Mouse (Mus musculus) heart, embryonic 13.5 days (tissue): ENCODE results near the gene Meltf. TPM values are rescaled to one million over a fixed set of nuclear protein-coding genes. Genes with fewer than 3 reads are reported as not detected.
"Not testable (repeated sequence)": the region's sequence is repeated elsewhere in the genome, so short reads cannot be mapped to it uniquely, and the experiment has no call there.

Source experiments
- ATAC-seq: fragments of 200-750 bp; cut with Nextera tagmentation; 2 replicates; pipeline ENCODE4 v1.8.0; 2017; ENCODE audit warnings: moderate TSS enrichment; ENCODE audit not compliant: insufficient number of reproducible peaks, low FRiP score, low TSS enrichment; ENCODE audit errors: extremely low read depth
- H3K27ac ChIP-seq: fragments of 300-500 bp; sonication (generic); replicated peaks from 2 replicates; pipeline ENCODE4 v1.5.1; 2015; ENCODE audit warnings: moderate library complexity, mild to moderate bottlenecking, inconsistent platforms
- H3K27me3 ChIP-seq: fragments of 300-500 bp; sonication (generic); replicated peaks from 2 replicates; pipeline ENCODE4 v1.6.1; 2015; ENCODE audit warnings: mild to moderate bottlenecking, inconsistent platforms
- H3K36me3 ChIP-seq: fragments of 300-500 bp; sonication (generic); 2 replicates; pipeline ENCODE4 v1.6.1; 2015; ENCODE audit warnings: mild to moderate bottlenecking, inconsistent platforms
- H3K4me1 ChIP-seq: fragments of 300-500 bp; sonication (generic); 2 replicates; pipeline ENCODE4 v1.6.1; 2015; ENCODE audit warnings: inconsistent platforms
- H3K4me2 ChIP-seq: fragments of 300-500 bp; sonication (generic); 2 replicates; pipeline ENCODE4 v1.6.1; 2015; ENCODE audit warnings: inconsistent platforms, mild to moderate bottlenecking, moderate library complexity
- H3K4me3 ChIP-seq: fragments of 300-500 bp; sonication (generic); 2 replicates; pipeline ENCODE4 v1.5.1; 2015; ENCODE audit warnings: moderate library complexity, mild to moderate bottlenecking, inconsistent platforms
- H3K9ac ChIP-seq: fragments of 300-500 bp; sonication (generic); 2 replicates; pipeline ENCODE4 v1.6.1; 2015; ENCODE audit warnings: inconsistent platforms, mild to moderate bottlenecking, moderate library complexity
- H3K9me3 ChIP-seq: fragments of 300-500 bp; sonication (generic); 2 replicates; pipeline ENCODE4 v1.6.1; 2016; ENCODE audit warnings: inconsistent platforms
- WGBS: fragments of 180-500 bp; shearing (Covaris S2); methylation state at CpG from one replicate; pipeline ENCODE4 v1.1.7; 2015; ENCODE audit warnings: mixed read lengths; 5-methylcytosine and 5-hydroxymethylcytosine counted together
- polyA plus RNA-seq: library from polyadenylated mRNA; unstranded; fragments of >200 nt; fragmentation: Nextera tagmentation; extraction: Ambion mirVana; gene quantifications from 2 replicates; pipeline ENCODE4 v1.2.1, GENCODE M21; 2015

Meltf gene
- polyA plus RNA-seq, 1 experiment from 2014 or later: 0.05 TPM

DNA sequence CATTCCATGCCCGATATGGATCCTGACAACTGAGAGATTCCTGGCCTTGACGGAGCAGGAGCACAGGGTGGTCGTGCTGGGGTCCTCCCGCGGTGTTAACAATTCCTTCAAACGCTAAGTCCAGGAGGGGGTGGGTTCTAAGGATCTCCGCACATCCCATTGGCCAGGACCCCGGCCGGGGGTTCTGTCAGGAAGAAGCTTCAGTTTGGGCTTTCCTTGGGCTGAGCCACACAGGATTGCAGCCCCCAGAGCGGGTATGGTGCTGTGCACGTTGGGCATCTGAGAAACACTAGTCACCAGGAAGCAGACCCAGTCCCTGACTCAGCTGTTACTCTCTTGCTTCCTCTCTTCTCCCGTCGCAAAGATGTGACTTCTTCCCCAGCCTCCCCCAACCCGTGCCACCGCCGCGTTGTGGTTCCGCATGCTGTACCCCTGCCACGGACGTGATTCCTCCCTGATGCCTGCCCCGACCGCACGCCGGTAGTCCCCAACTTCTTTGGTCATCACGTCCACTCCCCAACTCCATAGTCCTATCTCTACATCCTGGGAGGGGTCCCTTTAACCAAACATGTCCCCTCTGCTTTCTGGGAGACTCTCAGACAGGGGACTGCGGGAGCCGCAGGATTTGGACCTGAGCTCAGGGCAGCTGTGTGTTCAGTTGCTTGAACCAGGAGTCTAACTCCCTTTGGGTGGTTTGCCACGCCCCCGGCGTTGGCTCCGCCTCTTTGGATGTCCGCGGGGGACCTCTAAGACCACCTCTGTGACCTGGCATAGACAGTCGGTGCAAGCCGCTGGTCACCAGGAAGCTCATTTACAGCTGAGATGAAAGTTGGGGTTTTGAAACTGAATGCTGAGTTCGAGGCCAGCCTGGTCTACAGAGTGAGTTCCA, 56.7 kb downstream of the Meltf start:
- 4% methylated on average over 36 of the region's 36 CpGs for WGBS
- peak overlapping the region; percentile 73 for H3K9ac ChIP-seq
- peaks cover 31% of the 10 kb centered on the region for H3K4me1 ChIP-seq
- no peaks in the 10 kb centered on the region for H3K9me3 ChIP-seq
- peak overlapping the region; percentile 57 for H3K4me3 ChIP-seq
- no peak for ATAC-seq
- no peak overlapping the region for H3K27ac ChIP-seq
- peaks cover 53% of the 10 kb centered on the region for H3K27me3 ChIP-seq
- no peaks in the 10 kb centered on the region for H3K36me3 ChIP-seq
- peak overlapping the region; percentile 78 for H3K4me2 ChIP-seq

DNA sequence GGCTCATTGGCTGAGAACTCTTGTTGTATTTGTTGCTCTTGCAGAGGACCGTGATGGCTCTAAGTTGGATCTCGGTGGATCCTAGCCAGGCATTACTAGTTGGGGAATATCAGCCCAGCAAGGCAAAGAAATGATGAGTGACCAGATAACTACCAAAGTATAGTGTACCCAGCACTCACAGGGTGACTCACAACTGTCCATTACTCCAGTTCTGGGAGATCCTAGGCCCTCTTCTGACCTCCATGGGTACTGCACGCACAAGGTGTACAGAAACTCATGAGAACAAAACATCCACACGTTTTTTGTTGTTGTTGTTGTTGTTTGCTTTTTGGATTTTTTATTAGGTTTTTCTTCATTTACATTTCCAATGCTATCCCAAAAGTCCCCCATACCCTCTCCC, 58.0 kb downstream of the Meltf start:
- H3K4me1 ChIP-seq: peaks cover 31% of the 10 kb centered on the region
- no peak overlapping the region for H3K27ac ChIP-seq
- peaks cover 43% of the 10 kb centered on the region for H3K27me3 ChIP-seq
- no peak for ATAC-seq
- WGBS: 76% methylated on average over 4 of the region's 4 CpGs
- H3K4me2 ChIP-seq: no peak overlapping the region
- no peaks in the 10 kb centered on the region for H3K36me3 ChIP-seq
- H3K9me3 ChIP-seq: no peaks in the 10 kb centered on the region
- no peak overlapping the region for H3K4me3 ChIP-seq
- no peak overlapping the region for H3K9ac ChIP-seq

- Histone ChIP-seq H3K4me1 (peaks cover 22% of the 10 kb centered on the region), H3K4me2 (no peak overlapping the region), H3K9me3 (no peaks in the 10 kb centered on the region), H3K27me3 (peaks cover 28% of the 10 kb centered on the region), H3K4me3 (no peak overlapping the region), H3K27ac (no peak overlapping the region), H3K36me3 (no peaks in the 10 kb centered on the region), H3K9ac (no peak overlapping the region)
- no peak for ATAC-seq
- 66% methylated on average over 6 of the region's 6 CpGs for WGBS
These were observed 60.2 kb downstream of the Meltf start for GRCm38 (mm10) chr16:31938856-31939255.

- H3K36me3 ChIP-seq: peaks cover 4% of the 10 kb centered on the region; the same call in 1 of the 2 replicates
- WGBS: 59% methylated on average over 2 of the region's 2 CpGs
- ATAC-seq: no peak
- H3K27me3 ChIP-seq: peaks cover 11% of the 10 kb centered on the region
- H3K9ac ChIP-seq: no peak overlapping the region
- H3K4me1 ChIP-seq: peaks cover 8% of the 10 kb centered on the region
- H3K27ac ChIP-seq: no peak overlapping the region
- H3K4me3 ChIP-seq: no peak overlapping the region
- H3K9me3 ChIP-seq: no peaks in the 10 kb centered on the region
- no peak overlapping the region for H3K4me2 ChIP-seq
These were observed 62.0 kb downstream of the Meltf start for GRCm38 (mm10) chr16:31940586-31940985.

GRCm38 (mm10) chr16:31943980-31944379, 65.4 kb downstream of the Meltf start:
- 4% methylated on average over 10 of the region's 10 CpGs for WGBS
- no peak overlapping the region for H3K27ac ChIP-seq
- H3K36me3 ChIP-seq: peaks cover 8% of the 10 kb centered on the region; the same call in 1 of the 2 replicates
- H3K27me3 ChIP-seq: no peaks in the 10 kb centered on the region
- H3K9ac ChIP-seq: peak overlapping the region; percentile 38
- H3K4me1 ChIP-seq: peaks cover 28% of the 10 kb centered on the region
- no peak for ATAC-seq
- H3K9me3 ChIP-seq: no peaks in the 10 kb centered on the region
- no peak overlapping the region for H3K4me3 ChIP-seq
- H3K4me2 ChIP-seq: no peak overlapping the region

GRCm38 (mm10) chr16:31944698-31945255, 66.2 kb downstream of the Meltf start:
- Histone ChIP-seq H3K36me3 (peaks cover 8% of the 10 kb centered on the region; the same call in 1 of the 2 replicates), H3K9ac (no peak overlapping the region), H3K27ac (no peak overlapping the region), H3K4me1 (peaks cover 36% of the 10 kb centered on the region), H3K27me3 (no peaks in the 10 kb centered on the region), H3K4me2 (no peak overlapping the region), H3K4me3 (no peak overlapping the region), H3K9me3 (no peaks in the 10 kb centered on the region)
- no peak for ATAC-seq
- 77% methylated on average over 12 of the region's 12 CpGs for WGBS

GRCm38 (mm10) chr16:31945372-31945771, 66.8 kb downstream of the Meltf start:
- H3K4me2 ChIP-seq: 0 out of 2 replicates have a peak overlapping the region, but pooled peaks have one; percentile 7
- 74% methylated on average over 6 of the region's 6 CpGs for WGBS
- no peaks in the 10 kb centered on the region for H3K27me3 ChIP-seq
- H3K4me3 ChIP-seq: no peak overlapping the region
- peaks cover 38% of the 10 kb centered on the region for H3K4me1 ChIP-seq
- H3K9ac ChIP-seq: no peak overlapping the region
- ATAC-seq: no peak
- no peaks in the 10 kb centered on the region for H3K9me3 ChIP-seq
- no peak overlapping the region for H3K27ac ChIP-seq
- H3K36me3 ChIP-seq: peaks cover 13% of the 10 kb centered on the region; the same call in 1 of the 2 replicates

DNA sequence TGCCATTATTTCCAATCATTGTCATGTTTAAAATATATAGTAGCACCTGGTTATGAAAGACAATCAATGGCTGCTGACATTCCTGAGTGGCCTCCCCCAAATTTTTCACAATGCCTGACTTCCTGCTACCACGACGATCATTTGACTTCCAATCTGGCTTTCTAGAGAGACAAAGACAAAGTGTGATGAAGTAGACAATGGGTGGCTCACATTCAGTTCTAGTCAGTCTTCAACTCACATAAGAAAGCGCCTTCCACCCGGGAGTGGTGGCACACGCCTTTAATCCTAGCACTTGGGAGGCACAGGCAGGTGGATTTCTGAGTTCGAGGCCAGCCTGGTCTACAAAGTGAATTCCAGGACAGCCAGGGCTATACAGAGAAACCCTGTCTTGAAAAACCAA, 67.4 kb downstream of the Meltf start:
- not testable (repeated sequence) for ATAC-seq, H3K9me3 ChIP-seq, H3K27me3 ChIP-seq, H3K27ac ChIP-seq
- Histone ChIP-seq H3K9ac (0 out of 2 replicates have a peak overlapping the region, but pooled peaks have one; percentile 33), H3K36me3 (peaks cover 19% of the 10 kb centered on the region; the same call in 1 of the 2 replicates), H3K4me2 (peak overlapping the region; percentile 96), H3K4me1 (peaks cover 38% of the 10 kb centered on the region), H3K4me3 (peak overlapping the region; percentile 74)
- WGBS: 83% methylated on average over 6 of the region's 6 CpGs

GRCm38 (mm10) chr16:31947333-31947732, 68.7 kb downstream of the Meltf start:
- 18% methylated on average over 8 of the region's 8 CpGs for WGBS
- Histone ChIP-seq H3K9ac (peak overlapping the region; percentile 97), H3K9me3 (no peaks in the 10 kb centered on the region), H3K4me3 (peak overlapping the region; percentile 74), H3K36me3 (peaks cover 33% of the 10 kb centered on the region), H3K27me3 (no peaks in the 10 kb centered on the region), H3K27ac (peak overlapping the region; percentile 97), H3K4me2 (peak overlapping the region; percentile 96), H3K4me1 (peaks cover 38% of the 10 kb centered on the region)
- no peak for ATAC-seq

DNA sequence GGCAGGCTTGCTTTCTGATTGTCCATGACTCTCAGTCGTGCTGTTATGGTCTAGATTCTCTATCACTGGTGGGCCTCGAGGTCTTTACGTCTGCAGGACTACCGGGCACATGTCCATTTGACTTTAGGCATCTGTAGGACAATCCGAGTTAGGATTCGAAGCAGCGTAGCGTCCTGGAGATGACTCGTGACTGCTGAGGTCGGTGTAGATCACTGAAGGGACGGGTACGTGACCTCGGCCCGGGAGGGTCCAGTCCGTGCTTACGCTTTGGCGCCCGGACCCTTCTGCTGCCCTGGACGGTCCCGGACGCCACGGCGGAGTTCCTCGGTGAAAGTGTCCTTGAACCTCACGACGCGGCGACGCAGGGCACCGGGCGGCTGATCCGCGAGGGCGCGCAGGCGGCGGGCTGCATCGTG, 69.3 kb downstream of the Meltf start:
- peaks cover 38% of the 10 kb centered on the region for H3K4me1 ChIP-seq
- peaks cover 36% of the 10 kb centered on the region for H3K36me3 ChIP-seq
- peak overlapping the region; percentile 74 for H3K4me3 ChIP-seq
- ATAC-seq: no peak
- under 1% methylated on average over 38 of the region's 38 CpGs for WGBS
- peak overlapping the region; percentile 97 for H3K9ac ChIP-seq
- H3K27ac ChIP-seq: peak overlapping the region; percentile 97
- H3K27me3 ChIP-seq: no peaks in the 10 kb centered on the region
- H3K4me2 ChIP-seq: peak overlapping the region; percentile 96
- no peaks in the 10 kb centered on the region for H3K9me3 ChIP-seq

GRCm38 (mm10) chr16:31948345-31948774, 69.8 kb downstream of the Meltf start, which contains the start of the genes 0610012G03Rik and Ncbp2:
Gene 0610012G03Rik (minus strand): TSS chr16:31948494.
Gene Ncbp2 (plus strand): TSS chr16:31948513.
- WGBS: under 1% methylated on average over 55 of the region's 55 CpGs
- peak; percentile 82 for ATAC-seq

More at GRCm38 (mm10) chr16:31948345-31948774, 69.8 kb downstream of the Meltf start, which contains the start of the genes 0610012G03Rik and Ncbp2:
- Histone ChIP-seq H3K4me3 (peak within 1 kb of the TSS; percentile 74), H3K9ac (peak within 1 kb of the TSS; percentile 97), H3K4me2 (peak within 1 kb of the TSS; percentile 96), H3K27me3 (no peaks in the 10 kb centered on the region), H3K9me3 (no peaks in the 10 kb centered on the region), H3K36me3 (peaks cover 36% of the 10 kb centered on the region), H3K4me1 (peaks cover 38% of the 10 kb centered on the region), H3K27ac (peak within 1 kb of the TSS; percentile 97)
